Mouse (Mus musculus) liver, embryonic 13.5 days (tissue): Measurements from ENCODE around the gene Auh. TPM values are rescaled to one million over a fixed set of nuclear protein-coding genes. Genes with fewer than 3 reads are reported as not detected.

Source experiments
- ATAC-seq: fragments of 200-750 bp; cut with Nextera tagmentation; 2 replicates; pipeline ENCODE4 v1.8.0; 2017; ENCODE audit warnings: low read depth, mild to moderate bottlenecking, moderate number of reproducible peaks, moderate library complexity
- DNase-seq: peaks from one replicate; pipeline ENCODE4 v3.0.0; 2022
- H3K27ac ChIP-seq: fragments of 300-500 bp; sonication (generic); 2 replicates; pipeline ENCODE4 v1.5.1; 2015; ENCODE audit warnings: moderate library complexity, mild to moderate bottlenecking, inconsistent platforms
- H3K27me3 ChIP-seq: fragments of 300-500 bp; sonication (generic); 2 replicates; pipeline ENCODE4 v1.6.1; 2015; ENCODE audit warnings: mild to moderate bottlenecking, inconsistent platforms
- H3K36me3 ChIP-seq: fragments of 300-500 bp; sonication (generic); 2 replicates; pipeline ENCODE4 v1.6.1; 2015; ENCODE audit warnings: mild to moderate bottlenecking, inconsistent platforms
- H3K4me1 ChIP-seq: fragments of 300-500 bp; sonication (generic); replicated peaks from 2 replicates; pipeline ENCODE4 v1.6.1; 2015; ENCODE audit warnings: inconsistent platforms
- H3K4me2 ChIP-seq: fragments of 300-500 bp; sonication (generic); 2 replicates; pipeline ENCODE4 v1.6.1; 2015; ENCODE audit warnings: inconsistent platforms, mild to moderate bottlenecking, moderate library complexity
- H3K4me3 ChIP-seq: fragments of 300-500 bp; sonication (generic); replicated peaks from 2 replicates; pipeline ENCODE4 v1.5.1; 2015; ENCODE audit warnings: mild to moderate bottlenecking, inconsistent platforms
- H3K9ac ChIP-seq: fragments of 300-500 bp; sonication (generic); 2 replicates; pipeline ENCODE4 v1.6.1; 2015; ENCODE audit warnings: mild to moderate bottlenecking, inconsistent platforms
- H3K9me3 ChIP-seq: fragments of 300-500 bp; sonication (generic); replicated peaks from 2 replicates; pipeline ENCODE4 v1.6.1; 2016; ENCODE audit warnings: inconsistent platforms
- WGBS: fragments of 180-500 bp; shearing (Covaris S2); methylation state at CpG from one replicate; pipeline ENCODE4 v1.1.7; 2015; ENCODE audit not compliant: insufficient replicate concordance; 5-methylcytosine and 5-hydroxymethylcytosine counted together
- polyA plus RNA-seq: library from polyadenylated mRNA; unstranded; fragments of >200 nt; fragmentation: Nextera tagmentation; extraction: Ambion mirVana; gene quantifications from 2 replicates; pipeline ENCODE4 v1.2.1, GENCODE M21; 2015

Gene Auh
- polyA plus RNA-seq, 1 experiment from 2014 or later: 28.9 TPM

DNA sequence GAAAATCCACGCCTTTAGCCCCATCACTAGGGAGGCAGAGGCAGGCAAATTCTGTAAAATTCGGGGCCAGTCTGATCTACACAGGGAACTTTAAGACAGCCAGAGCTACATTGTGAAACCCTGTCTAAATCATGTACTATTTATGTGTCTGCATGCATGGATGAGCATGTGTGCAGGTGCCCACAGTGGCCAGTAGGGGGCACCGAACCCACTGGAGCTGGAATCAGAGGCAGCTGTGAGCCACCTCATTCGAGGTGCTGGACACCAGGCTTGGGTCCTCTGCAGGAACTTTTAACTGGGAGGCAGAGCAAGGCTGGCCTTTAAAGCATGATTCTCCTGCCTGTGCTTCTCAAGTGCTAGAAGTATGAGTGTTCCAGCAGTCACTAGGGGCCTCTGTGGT lies 96.3 kb downstream of the Auh start:
- Histone ChIP-seq H3K4me3 (no peak overlapping the region), H3K9me3 (no peaks in the 10 kb centered on the region), H3K4me1 (peaks cover 65% of the 10 kb centered on the region), H3K27ac (peak overlapping the region; percentile 97), H3K27me3 (no peaks in the 10 kb centered on the region), H3K4me2 (no peak overlapping the region), H3K36me3 (0 out of 2 replicates have a peak, but pooled peaks cover 4% of the 10 kb centered on the region), H3K9ac (no peak overlapping the region)
- no peak for ATAC-seq
- peak; percentile 50 for DNase-seq
- 64% methylated on average over 4 of the region's 4 CpGs for WGBS

DNA sequence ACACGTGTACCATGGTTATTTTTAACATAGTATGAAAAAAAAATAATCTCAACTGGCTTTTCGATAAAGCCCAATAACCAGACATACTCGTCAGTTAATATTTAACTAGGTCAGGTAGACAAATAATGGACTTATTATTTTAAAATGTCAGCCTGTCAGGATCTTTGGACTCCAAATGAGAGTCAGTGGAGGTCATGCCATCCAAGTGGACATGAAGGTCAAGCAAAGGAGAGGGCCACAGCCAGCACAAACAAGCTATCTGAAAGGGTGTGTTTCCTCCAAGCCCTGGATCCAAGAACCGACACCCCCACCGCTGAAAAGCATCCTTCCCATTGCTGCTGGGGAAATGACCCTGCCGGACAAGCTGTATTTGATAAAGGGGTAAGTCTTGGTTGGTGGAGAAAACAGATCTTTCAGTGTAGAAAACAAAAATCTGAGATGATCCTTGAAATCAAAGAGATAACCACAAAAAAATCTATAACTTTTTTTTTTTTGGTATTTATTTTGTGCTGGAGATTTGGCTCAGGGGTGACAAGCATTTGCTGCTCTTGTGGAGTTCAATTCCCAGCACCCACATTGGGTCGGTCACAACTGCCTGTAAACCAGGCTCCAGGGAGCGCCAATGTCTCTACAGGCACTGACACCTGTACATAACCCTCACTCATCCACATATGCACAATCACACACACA lies 96.9 kb downstream of the Auh start:
- Histone ChIP-seq H3K9ac (0 out of 2 replicates have a peak overlapping the region, but pooled peaks have one; percentile 65), H3K27me3 (no peaks in the 10 kb centered on the region), H3K27ac (peak overlapping the region; percentile 97), H3K4me1 (peaks cover 71% of the 10 kb centered on the region), H3K36me3 (0 out of 2 replicates have a peak, but pooled peaks cover 2% of the 10 kb centered on the region), H3K4me2 (no peak overlapping the region), H3K4me3 (no peak overlapping the region), H3K9me3 (no peaks in the 10 kb centered on the region)
- DNase-seq (no peak), ATAC-seq (no peak)
- 80% methylated on average over 8 of the region's 8 CpGs for WGBS

DNA sequence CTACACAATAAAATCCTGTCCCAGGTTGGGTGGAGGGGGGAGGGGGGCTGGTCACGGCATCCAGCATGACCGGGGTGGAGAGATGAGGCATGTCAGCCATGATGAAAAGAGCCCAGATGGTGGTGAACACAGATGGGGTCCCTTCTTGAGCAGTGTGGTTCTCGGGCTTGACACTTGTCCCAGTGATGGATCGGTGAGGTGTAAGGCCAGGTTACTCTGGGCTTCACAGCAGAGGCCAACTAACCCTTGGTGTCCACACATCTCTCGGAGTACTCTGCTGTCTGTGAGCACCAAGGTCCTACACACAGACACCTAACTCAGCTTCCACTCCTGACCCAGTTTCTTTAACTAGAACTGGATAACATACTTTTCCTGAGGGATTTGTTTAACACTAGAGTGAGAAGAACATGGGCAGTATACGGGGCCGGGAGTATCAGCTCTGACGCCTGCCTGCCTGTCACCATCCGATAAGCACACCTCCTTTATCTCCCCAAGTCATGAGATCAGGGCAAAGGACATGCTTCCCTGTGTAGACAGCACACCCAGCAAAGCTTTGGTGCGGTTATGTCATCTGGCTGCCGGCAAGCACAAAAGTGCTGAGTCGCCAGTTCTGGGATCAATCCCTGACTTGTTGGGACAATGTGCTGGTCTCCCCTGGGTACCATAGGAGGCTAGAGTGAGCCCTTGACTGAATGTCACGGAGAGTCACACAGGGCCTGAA lies 98.3 kb downstream of the Auh start:
- H3K9ac ChIP-seq: peak overlapping the region; percentile 66
- H3K27ac ChIP-seq: peak overlapping the region; percentile 97
- H3K4me2 ChIP-seq: peak overlapping the region; percentile 58
- H3K36me3 ChIP-seq: no peaks in the 10 kb centered on the region
- ATAC-seq (peak; percentile 96), DNase-seq (peak; percentile 85)
- H3K4me3 ChIP-seq: 0 out of 2 replicates have a peak overlapping the region, but pooled peaks have one; percentile 16
- WGBS: 34% methylated on average over 13 of the region's 13 CpGs
- H3K9me3 ChIP-seq: no peaks in the 10 kb centered on the region
- no peaks in the 10 kb centered on the region for H3K27me3 ChIP-seq
- H3K4me1 ChIP-seq: peaks cover 78% of the 10 kb centered on the region

DNA sequence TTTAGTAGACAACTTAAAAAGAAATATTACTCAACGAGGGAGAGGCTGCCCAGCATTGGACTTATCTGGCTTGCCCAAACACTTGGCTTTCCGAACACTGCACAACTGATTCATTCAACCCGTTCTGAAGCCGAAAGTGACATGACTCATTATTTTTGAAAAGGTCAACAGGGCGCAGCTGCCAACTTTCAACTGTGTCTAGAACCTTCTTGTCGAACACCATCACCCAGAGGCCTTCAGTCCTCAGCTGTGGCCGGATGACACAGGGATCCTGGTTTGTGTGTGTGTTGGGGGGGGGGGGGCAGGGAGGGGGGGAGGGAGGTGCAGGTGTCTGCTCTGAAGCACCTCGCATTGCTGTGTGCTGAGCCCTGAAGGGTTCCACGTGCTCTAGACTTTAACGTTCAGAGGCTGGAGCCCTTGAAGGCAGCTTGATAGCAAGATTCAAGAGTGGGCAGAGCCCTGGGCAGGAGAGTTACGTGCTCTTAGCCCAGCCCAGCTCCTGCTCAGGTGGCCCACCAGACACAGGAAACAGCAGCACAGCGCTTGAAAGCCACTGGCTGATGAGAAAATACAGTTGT lies 100.4 kb downstream of the Auh start:
- ATAC-seq: peak; percentile 66
- peak overlapping the region; percentile 29 for H3K4me3 ChIP-seq
- no peaks in the 10 kb centered on the region for H3K36me3 ChIP-seq
- H3K4me2 ChIP-seq: peak overlapping the region; percentile 57
- H3K9me3 ChIP-seq: no peaks in the 10 kb centered on the region
- H3K27me3 ChIP-seq: peaks cover 5% of the 10 kb centered on the region; the same call in 1 of the 2 replicates
- H3K9ac ChIP-seq: peak overlapping the region; percentile 70
- peaks cover 72% of the 10 kb centered on the region for H3K4me1 ChIP-seq
- DNase-seq: peak; percentile 64
- peak overlapping the region; percentile 97 for H3K27ac ChIP-seq
- WGBS: 40% methylated on average over 12 of the region's 12 CpGs

DNA sequence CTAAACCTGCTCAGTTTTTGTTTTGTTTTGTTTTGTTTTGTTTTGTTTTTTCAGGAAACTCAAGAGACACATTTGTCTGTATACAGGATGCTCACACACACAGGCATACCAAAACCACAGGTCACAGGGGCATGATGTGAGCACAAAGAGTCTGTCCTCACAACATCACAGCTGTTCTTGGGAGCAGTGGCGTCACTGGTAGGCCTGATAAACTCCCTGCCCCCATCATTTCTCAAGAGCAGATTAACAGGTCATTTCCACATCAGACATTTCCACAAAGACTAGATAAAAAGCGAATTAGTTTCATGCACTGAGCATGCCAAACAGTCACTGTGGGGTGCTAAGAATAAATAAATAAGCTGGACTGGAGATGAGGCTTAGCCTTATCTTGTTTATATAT lies 101.3 kb downstream of the Auh start:
- WGBS: 14% methylated on average over 2 of the region's 2 CpGs
- H3K4me2 ChIP-seq: peak overlapping the region; percentile 57
- peak overlapping the region; percentile 97 for H3K27ac ChIP-seq
- H3K36me3 ChIP-seq: no peaks in the 10 kb centered on the region
- peaks cover 68% of the 10 kb centered on the region for H3K4me1 ChIP-seq
- peaks cover 5% of the 10 kb centered on the region; the same call in 1 of the 2 replicates for H3K27me3 ChIP-seq
- no peaks in the 10 kb centered on the region for H3K9me3 ChIP-seq
- H3K4me3 ChIP-seq: no peak overlapping the region
- DNase-seq (peak; percentile 60), ATAC-seq (peak; percentile 27)
- peak overlapping the region; percentile 59 for H3K9ac ChIP-seq

DNA sequence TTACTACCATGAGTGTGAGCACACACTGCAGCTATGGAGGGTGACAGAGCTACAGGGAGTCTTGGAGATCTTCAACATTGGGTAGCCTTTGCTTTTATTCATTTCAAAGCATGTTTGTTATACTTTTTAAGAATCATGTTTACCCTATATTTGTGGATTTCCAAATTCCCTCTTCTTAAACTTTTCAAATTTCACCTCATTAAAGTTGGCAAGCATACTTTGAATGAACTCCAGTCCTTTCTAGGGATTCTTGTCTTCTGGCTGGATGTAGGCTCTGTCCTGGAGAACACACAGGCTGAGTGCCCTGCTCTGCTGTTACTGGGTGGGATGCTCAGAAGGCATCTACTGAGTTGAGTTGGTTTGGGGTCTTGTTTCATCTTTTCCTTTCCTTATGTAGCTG lies 102.8 kb downstream of the Auh start:
- Histone ChIP-seq H3K9ac (no peak overlapping the region), H3K4me2 (no peak overlapping the region), H3K27ac (0 out of 2 replicates have a peak overlapping the region, but pooled peaks have one; percentile 20), H3K4me1 (peaks cover 64% of the 10 kb centered on the region), H3K4me3 (no peak overlapping the region), H3K36me3 (no peaks in the 10 kb centered on the region), H3K27me3 (peaks cover 5% of the 10 kb centered on the region; the same call in 1 of the 2 replicates), H3K9me3 (no peaks in the 10 kb centered on the region)
- no peak for ATAC-seq
- no peak for DNase-seq

DNA sequence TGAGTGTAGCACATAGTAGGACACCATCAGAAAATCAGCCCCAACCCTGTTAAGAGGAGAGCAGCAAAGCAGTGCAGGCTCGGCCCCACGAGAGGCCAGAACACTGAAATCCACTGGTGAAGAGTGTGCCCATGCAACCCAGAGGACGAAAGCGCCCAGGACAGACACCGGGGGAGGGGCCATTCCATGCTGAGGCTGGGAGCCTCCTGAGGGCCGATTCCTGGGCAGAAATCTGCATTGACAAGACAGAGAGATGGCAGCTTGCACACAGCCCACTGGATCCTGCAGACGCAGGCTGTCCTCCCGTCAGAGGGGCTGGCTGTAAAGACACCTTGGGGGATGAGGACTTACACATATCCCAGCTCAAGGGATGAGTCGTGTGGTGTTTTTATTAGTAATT lies 104.7 kb downstream of the Auh start:
- Histone ChIP-seq H3K4me3 (no peak overlapping the region), H3K9ac (no peak overlapping the region), H3K27me3 (peaks cover 9% of the 10 kb centered on the region; the same call in 1 of the 2 replicates), H3K4me2 (no peak overlapping the region), H3K27ac (no peak overlapping the region), H3K9me3 (no peaks in the 10 kb centered on the region), H3K36me3 (no peaks in the 10 kb centered on the region), H3K4me1 (peaks cover 62% of the 10 kb centered on the region)
- DNase-seq: no peak
- 76% methylated on average over 9 of the region's 9 CpGs for WGBS
- no peak for ATAC-seq

DNA sequence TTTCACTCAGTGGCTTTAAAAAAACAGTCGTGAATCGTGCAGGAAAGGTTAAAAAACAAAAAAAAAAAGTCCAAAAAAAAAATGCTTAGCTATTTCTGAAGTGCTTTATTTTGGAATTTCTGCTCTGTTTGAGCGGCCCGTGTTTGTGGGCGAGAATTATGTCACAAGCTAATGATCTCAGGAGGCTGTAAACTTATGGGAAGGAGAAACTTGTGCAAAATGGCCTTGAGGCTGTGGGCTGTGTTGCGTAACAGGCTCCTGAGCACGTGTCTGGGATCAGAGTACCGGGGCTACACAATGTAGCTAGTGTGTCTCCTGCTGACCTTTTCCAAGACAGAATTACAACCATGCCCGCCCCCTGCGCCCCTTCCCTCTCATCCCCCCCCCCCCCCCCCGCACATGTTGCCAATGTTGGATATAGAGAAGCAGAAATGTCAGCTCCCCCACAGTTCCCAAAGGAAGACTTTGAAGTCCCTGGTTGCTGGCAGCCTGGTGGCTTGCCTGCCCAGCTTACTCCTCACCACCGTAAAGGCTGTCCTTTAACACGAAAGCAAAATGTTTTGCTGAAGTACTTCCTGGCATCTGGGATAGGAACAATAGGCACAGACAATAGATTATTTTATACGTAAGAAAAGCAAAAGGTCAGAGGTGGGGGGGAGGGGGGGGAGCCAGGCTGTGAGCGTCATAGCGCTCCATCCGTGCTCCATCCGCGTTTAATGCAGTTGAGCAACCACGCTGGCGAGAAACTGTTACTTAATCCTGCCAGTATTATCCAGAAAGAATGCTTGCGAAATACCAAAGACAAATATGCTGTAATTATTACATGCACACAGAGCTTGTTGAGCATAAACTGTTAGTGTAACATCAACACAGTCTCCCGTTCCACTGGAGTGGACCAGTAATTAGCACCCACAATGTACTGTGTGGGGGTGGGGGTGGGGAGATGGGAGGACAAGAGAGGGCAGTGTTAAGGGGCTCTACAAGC lies 107.0 kb downstream of the Auh start:
- Histone ChIP-seq H3K4me1 (peaks cover 60% of the 10 kb centered on the region), H3K27ac (peak overlapping the region; percentile 47), H3K4me3 (no peak overlapping the region), H3K27me3 (peaks cover 9% of the 10 kb centered on the region; the same call in 1 of the 2 replicates), H3K9ac (no peak overlapping the region; the same call in 1 of the 2 replicates), H3K4me2 (0 out of 2 replicates have a peak overlapping the region, but pooled peaks have one; percentile 9), H3K36me3 (no peaks in the 10 kb centered on the region), H3K9me3 (no peaks in the 10 kb centered on the region)
- 31% methylated on average over 20 of the region's 23 CpGs for WGBS
- ATAC-seq: 0 out of 2 replicates have a peak, but pooled peaks have one; percentile 18
- no peak for DNase-seq

DNA sequence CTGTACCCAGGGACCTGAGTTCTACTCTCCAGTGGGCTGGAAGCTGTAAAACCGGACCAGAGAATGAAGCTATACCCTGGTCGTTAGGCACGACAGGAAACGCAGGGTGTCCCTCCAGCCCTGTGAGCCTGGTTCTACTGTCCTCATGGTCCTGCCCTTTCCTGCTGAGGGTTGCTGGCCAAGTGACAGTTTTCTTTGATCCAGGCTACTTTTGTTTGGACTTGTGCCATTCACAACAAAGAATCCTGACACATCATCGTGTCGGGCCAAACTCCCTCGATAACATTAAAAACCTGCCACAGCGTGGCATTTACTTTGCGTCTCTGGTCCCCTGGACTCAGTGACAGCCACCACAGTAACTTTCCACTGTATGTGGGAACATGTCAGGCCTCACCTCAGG lies 107.9 kb downstream of the Auh start:
- Histone ChIP-seq H3K4me1 (peaks cover 55% of the 10 kb centered on the region), H3K27ac (peak overlapping the region; percentile 16), H3K4me2 (no peak overlapping the region), H3K4me3 (no peak overlapping the region), H3K27me3 (peaks cover 9% of the 10 kb centered on the region; the same call in 1 of the 2 replicates), H3K9me3 (no peaks in the 10 kb centered on the region), H3K9ac (0 out of 2 replicates have a peak overlapping the region, but pooled peaks have one; percentile 39), H3K36me3 (no peaks in the 10 kb centered on the region)
- ATAC-seq: no peak
- no peak for DNase-seq
- WGBS: 51% methylated on average over 9 of the region's 9 CpGs

DNA sequence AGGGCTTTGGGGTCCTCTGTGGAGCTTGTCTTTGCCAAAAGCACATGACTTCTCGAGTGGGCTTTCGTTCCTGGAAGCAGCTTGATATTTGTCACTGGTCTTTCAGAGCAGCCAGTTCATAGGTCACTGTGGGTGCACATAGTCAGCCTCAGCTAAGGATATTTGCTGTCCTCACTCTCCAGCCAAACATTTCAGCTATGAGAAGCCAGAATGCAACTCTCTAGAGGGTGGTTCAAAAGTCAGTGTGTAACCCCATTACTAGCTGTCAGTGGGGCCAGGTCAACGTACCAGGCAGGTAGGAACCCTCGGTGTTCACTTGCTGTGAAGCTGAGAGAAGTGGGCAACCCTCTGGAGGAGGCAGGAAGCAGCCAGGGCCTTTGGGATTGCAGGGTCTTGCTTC lies 109.6 kb downstream of the Auh start:
- H3K4me3 ChIP-seq: no peak overlapping the region
- peaks cover 56% of the 10 kb centered on the region for H3K4me1 ChIP-seq
- H3K27ac ChIP-seq: no peak overlapping the region
- ATAC-seq (no peak), DNase-seq (no peak)
- 62% methylated on average over 4 of the region's 4 CpGs for WGBS
- H3K9me3 ChIP-seq: no peaks in the 10 kb centered on the region
- H3K36me3 ChIP-seq: no peaks in the 10 kb centered on the region
- H3K27me3 ChIP-seq: peaks cover 9% of the 10 kb centered on the region; the same call in 1 of the 2 replicates
- H3K9ac ChIP-seq: no peak overlapping the region
- H3K4me2 ChIP-seq: no peak overlapping the region
